In the genomic region with DNA sequence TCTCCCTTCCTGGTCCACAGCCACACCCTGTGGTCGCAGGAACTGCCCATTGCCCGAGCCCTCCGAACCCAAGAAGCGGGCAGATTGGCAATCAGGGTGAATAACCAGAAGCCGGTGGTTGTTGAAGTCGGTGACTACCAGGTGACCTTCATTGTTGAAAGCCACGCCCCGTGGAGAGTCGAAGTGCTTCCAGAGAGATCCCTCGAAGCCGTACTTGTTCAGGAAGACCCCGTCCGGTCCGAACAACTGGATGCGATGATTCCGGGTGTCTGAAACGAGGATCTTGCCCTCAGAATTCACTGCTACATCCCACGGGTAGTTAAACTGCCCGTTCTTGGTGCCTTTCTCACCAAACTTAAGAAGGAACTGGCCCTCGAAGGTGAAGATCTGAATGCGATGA, we compare ENCODE assay signal across 29 mouse cellular contexts. TPM values are rescaled to one million over a fixed set of nuclear protein-coding genes. Genes with fewer than 3 reads are reported as not detected.
"Had no signal": no experiment of that assay in that cellular context is flagged by ENCODE, and none has a peak within 500 bp of the region (broad histone marks: within the 10 kb centered on the region; RNA-seq: fewer than 3 reads in every experiment).

No protein-coding gene starts in this region.

- H3K4me1 ChIP-seq: hindbrain, embryonic 10.5 days; hindbrain, embryonic 12.5 days; limb, embryonic 10.5 days; limb, embryonic 12.5 days; liver, embryonic 13.5 days; liver, embryonic 15.5 days had no signal

- H3K9ac ChIP-seq: heart, embryonic 13.5 days; heart, embryonic 15.5 days; hindbrain, embryonic 12.5 days; hindbrain, embryonic 14.5 days; intestine, embryonic 15.5 days; limb, embryonic 12.5 days; liver, embryonic 13.5 days; liver, embryonic 15.5 days had no signal

- H3K4me2 ChIP-seq: heart, embryonic 11.5 days; heart, embryonic 13.5 days; heart, embryonic 15.5 days; hindbrain, embryonic 12.5 days; hindbrain, embryonic 14.5 days; intestine, embryonic 15.5 days; limb, embryonic 12.5 days; liver, embryonic 11.5 days; liver, embryonic 13.5 days; liver, embryonic 15.5 days had no signal

- H3K4me3 ChIP-seq: gastrocnemius, adult 2 months; heart, adult 2 months; heart, embryonic 13.5 days; heart, embryonic 15.5 days; hindbrain, embryonic 10.5 days; hindbrain, embryonic 12.5 days; intestine, embryonic 15.5 days; layer of hippocampus, adult 2 months; left cerebral cortex, adult 2 months; limb, embryonic 10.5 days; limb, embryonic 12.5 days; liver, embryonic 13.5 days; liver, embryonic 15.5 days had no signal

- H3K27me3 ChIP-seq: heart, embryonic 13.5 days; heart, embryonic 15.5 days; hindbrain, embryonic 12.5 days; intestine, embryonic 15.5 days; limb, embryonic 12.5 days; liver, embryonic 13.5 days; liver, embryonic 15.5 days had no signal

- ATAC-seq: hindbrain, embryonic 16.5 days; inflammation-experienced regulatory T-cells, adult 6 months; intestine, embryonic 15.5 days had no signal

- DNase-seq: gastrocnemius, adult 2 months; gastrocnemius, postnatal 10 days; gastrocnemius, postnatal 25 days; heart, adult 2 months; heart, postnatal 14 days; heart, postnatal 4 days; kidney, adult 18-20 months; kidney, adult 8-10 months; kidney, postnatal 10 days; kidney, postnatal 25 days; kidney, postnatal 4 days; liver; liver, embryonic 13.5 days had no signal

- H3K27ac ChIP-seq: gastrocnemius, adult 2 months; heart, adult 2 months; heart, embryonic 13.5 days; heart, embryonic 15.5 days; hindbrain, embryonic 10.5 days; hindbrain, embryonic 12.5 days; hindbrain, embryonic 14.5 days; intestine, embryonic 15.5 days; layer of hippocampus, adult 2 months; left cerebral cortex, adult 2 months; limb, embryonic 10.5 days; limb, embryonic 12.5 days; liver, embryonic 13.5 days; liver, embryonic 15.5 days had no signal

RNA-seq across cellular contexts. Expression of a gene that starts 2.7 kb away (rescaled TPM):
- polyA plus RNA-seq: heart, adult 2 months; hindbrain, embryonic 14.5 days; hindbrain, embryonic 16.5 days; inflammation-experienced regulatory T-cells, adult 6 months; liver, embryonic 11.5 days; liver, embryonic 13.5 days; liver, embryonic 15.5 days had no signal

RNA-seq across cellular contexts. Expression of a gene that starts 8.1 kb away (rescaled TPM):
- polyA plus RNA-seq: heart, adult 2 months; heart, embryonic 11.5 days; heart, embryonic 13.5 days; heart, embryonic 15.5 days; heart, postnatal 0 days; hindbrain, embryonic 10.5 days; hindbrain, embryonic 12.5 days; hindbrain, embryonic 14.5 days; hindbrain, embryonic 16.5 days; limb, embryonic 10.5 days; limb, embryonic 12.5 days; liver, embryonic 11.5 days; liver, embryonic 13.5 days; liver, embryonic 15.5 days had no signal

RNA-seq across cellular contexts. Expression of a gene that starts 51.3 kb away (rescaled TPM):
- polyA plus RNA-seq: heart, adult 2 months; heart, postnatal 0 days had no signal
